Mouse (Mus musculus) frontal cortex, postnatal 14 days (tissue): Measurements from ENCODE around the gene Csrp2.

Experiments used
- DNase-seq, 2 experiments: peaks; one replicate each; pipeline ENCODE4 v3.0.0; 2022; ENCODE audit warnings: low spot score in 2 of 2

Gene Csrp2

DNA sequence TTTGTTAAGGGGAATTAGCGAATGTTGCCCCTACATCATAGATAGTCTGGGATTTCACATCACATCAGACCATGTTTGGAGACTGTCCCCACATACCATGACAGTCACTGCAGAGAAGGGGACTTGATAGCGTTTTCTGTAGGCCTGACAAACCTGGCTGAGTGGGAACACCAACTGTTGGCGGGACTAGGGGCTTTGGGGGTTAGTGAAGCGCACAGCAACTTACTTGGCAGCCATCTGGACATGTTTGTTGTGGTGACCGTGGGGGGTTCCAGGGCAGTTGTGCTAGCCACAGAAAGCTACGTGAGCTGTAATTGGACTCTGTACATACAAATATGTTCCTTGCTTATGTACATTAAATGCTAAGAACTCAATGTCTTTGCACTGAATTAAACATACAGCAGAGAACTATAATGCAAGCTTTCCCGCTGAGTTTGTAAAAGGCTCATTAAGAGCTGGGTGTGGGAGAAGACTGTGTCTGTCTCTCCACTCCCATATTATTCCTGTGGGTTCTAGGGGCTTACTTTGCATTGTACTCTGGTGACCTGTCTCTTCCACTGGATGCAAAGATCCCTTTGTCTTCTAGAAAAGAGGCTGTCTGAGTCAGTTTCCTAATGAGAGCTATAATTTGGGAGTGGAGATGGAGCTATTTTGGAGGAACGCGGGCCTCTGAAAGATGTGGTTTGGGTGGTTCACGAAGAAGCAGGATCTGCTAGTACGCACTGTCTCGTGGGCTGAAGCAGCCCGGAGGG, 11.7 kb downstream of the Csrp2 start:
- no peak for DNase-seq

DNA sequence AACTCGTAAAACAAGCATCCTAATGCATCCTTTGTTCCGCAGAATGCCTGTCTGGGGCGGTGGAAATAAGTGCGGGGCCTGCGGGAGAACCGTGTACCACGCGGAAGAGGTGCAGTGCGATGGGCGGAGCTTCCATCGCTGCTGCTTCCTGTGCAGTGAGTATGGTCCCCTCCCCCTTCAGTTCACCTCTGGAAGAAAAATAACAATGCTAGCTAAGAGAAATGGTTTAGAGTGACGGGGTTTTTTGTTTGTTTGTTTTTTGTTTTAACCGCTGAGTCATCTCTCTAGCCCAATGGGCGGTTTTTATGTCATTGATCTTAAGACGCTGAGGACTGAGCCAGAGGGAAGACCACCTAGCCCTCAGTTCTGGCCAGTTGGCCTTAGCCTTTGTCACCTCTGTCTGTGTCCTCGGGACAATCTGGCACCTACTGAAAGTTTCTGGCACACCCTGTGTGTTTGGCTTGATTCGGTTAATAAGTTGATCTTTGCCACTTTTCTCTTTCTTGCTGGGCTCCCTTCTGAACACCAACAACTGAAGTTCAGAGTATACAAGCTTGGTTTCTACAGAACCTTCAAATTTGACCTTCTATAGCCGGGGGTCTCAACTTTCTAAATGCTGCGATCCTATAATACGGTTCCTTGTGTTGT, 12.4 kb downstream of the Csrp2 start:
- DNase-seq = no peak

DNA sequence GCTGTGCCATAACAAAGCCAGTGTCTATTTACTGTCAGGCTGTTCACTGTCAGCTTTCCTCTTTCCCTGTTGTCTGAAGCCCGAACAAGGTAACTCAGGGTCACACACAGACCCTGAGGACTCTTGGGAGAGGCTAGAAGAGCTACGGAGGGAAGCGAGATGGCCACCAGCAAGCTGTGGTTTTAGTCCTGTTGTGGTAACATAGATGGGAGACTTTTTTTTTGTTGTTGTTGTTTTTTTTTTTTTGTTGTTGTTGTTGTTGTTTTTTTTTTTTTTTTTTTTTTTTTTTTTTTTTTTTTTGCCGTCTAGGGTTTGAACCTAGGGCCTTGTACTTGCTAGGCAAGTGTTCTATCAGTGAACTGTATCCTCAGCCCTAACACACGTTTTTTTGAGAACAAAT, 14.0 kb downstream of the Csrp2 start:
- no peak for DNase-seq

DNA sequence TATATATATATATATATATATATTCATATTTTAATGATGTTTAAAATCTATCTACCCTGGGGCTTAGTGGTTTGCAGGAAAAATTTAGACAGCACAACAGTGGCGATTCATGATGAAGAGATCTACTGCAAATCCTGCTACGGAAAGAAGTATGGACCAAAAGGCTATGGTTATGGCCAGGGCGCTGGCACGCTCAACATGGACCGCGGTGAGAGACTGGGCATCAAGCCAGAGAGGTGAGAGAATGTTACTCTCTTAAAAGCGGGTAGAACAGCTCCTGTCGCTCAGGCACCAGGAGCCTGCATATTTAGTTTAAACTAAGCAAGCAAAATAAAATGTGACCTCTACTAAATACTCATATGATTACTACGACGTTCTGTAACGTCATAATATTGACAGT, 15.5 kb downstream of the Csrp2 start:
- no peak for DNase-seq

DNA sequence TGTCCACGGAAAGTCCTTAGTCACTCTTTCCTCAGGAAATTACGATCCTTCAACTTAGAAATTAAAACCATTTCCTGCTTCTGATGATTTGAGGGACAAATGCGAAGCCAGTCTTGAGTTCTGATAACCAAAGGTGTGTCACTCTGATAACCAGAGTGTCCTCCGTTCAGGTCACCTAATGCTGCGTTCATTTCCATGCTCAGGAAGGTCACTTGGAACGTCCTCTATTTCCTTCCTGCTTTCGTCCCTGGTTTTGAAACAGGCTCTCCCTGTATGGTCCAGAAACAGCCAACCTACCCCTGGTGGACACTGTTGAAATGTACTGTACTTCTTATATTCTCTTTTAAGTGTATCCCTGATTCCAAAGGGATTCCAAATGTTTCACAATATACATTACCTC, 16.1 kb downstream of the Csrp2 start:
- DNase-seq = no peak

DNA sequence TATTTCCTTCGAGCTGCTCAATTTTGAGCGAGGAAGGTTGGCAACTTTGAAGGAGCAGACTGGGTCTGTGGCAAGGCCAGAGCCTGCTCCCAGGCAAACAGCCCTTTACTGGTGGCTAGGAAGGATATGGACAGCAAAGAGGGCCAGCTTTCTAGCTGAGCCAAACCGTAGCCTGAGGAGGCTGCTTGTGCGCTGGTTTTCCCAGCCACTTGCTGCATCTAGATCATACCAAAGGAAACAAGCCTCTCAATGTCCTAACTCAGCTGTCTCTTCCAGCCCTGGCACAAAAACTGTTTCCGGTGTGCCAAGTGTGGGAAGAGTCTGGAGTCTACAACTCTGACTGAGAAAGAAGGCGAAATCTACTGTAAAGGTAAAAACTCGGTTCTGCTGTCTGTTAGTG, 18.8 kb downstream of the Csrp2 start:
- no peak for DNase-seq

- DNase-seq = no peak
Measured at GRCm38 (mm10) chr10:110938841-110939549, 19.4 kb downstream of the Csrp2 start.

DNA sequence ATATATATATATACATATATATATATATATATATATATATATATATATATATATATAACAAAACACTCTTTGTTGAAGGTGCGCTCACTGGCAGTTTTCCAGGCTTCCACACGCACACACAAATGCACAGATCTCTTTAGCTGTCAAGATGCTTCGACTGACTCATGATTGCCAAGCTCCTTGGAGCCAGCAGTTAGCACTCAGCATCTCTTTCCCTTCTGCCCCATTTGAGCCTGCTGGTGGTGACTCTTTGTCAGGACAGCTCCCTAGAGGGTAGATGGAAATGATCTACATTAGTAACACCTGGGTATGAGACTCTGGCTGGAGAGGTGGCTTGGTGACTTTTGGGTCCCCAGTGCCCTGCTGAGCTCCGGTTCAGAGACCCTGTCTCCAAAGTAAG, 20.1 kb downstream of the Csrp2 start:
- no peak for DNase-seq

- no peak for DNase-seq
Measured at GRCm38 (mm10) chr10:110940740-110941398, 21.3 kb downstream of the Csrp2 start.

- no peak for DNase-seq
Measured at GRCm38 (mm10) chr10:110941968-110942367, 22.4 kb downstream of the Csrp2 start.

GRCm38 (mm10) chr10:110942806-110943205, 23.2 kb downstream of the Csrp2 start:
- DNase-seq = no peak

DNA sequence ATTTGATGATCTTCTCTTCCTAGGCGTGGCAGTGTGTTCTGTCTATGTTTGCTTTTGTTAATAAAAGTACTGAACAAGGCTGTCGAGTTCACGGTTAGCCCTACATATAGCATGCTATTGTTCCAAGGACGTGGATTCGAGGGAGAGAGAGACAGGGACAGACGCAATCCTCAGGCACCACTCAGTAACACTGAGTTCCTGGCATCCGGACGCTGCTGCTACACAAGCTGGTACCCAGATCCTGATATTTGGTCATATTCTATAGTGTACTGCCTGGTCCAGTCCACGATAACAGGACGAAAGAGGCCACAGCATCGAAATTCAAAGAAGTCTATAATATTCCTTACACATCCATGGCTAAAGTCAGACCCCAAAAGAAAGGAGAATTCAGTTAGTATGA, 24.6 kb downstream of the Csrp2 start:
- DNase-seq = no peak

- DNase-seq = no peak
Measured at GRCm38 (mm10) chr10:110945966-110946365, 26.4 kb downstream of the Csrp2 start.

GRCm38 (mm10) chr10:110947574-110947973, 28.0 kb downstream of the Csrp2 start:
- no peak for DNase-seq

DNA sequence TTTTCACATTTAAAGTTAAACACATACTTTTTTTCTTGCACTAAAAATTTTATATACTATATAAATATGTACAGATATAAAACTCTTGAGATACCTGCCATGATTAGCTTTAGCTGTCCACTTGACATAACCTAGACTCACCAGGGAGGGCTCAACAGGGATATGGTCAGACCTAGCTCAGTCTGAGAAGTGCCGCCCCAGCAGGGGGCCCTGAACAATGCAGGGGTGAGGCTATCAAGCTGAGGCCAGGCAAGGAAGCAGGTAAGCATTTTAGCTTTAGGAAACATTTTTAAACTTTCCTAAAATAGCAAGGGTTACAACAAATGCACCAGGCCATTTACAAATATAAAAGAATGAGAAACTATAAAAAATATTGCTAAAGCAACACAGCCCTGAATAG, 31.5 kb downstream of the Csrp2 start:
- DNase-seq = no peak

DNA sequence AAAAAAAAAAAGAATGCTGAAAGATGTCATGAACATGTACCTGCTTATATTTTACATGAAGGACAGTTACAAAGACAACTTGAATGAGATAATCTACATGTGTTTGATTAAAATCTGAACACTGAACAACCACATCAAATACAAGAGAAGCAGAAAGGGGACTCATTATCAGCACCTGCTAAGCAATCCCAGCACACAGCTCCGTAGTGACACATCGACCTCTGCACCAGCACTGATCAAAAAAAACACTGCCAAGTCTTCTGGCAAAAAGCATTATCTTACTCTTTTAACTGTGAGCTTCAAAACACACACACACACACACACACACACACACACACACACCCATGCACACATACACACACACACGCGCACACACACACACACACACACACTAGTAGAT, 32.2 kb downstream of the Csrp2 start:
- DNase-seq = no peak

- no peak for DNase-seq
Measured at GRCm38 (mm10) chr10:110952271-110952670, 32.7 kb downstream of the Csrp2 start.

- no peak for DNase-seq
Measured at GRCm38 (mm10) chr10:110952937-110953451, 33.4 kb downstream of the Csrp2 start.

DNA sequence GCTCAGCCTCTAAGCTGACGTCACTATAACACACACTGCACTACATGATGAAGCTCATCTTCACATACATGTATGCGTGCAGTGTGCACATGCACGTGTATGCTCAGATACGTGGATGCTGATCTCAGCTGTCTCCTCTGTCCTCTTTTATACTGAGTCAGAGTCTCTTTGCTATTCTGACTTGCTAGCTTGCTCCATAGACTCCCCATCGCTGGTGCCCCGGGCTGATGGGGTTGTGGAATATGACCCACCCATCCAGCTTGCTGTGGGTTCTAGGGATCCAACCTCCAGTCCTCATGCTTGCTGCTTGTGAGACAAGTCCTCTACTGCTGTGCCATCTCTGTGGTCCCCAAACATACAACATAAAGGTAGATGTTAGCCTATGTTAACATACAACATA, 39.3 kb downstream of the Csrp2 start:
- DNase-seq = no peak

DNA sequence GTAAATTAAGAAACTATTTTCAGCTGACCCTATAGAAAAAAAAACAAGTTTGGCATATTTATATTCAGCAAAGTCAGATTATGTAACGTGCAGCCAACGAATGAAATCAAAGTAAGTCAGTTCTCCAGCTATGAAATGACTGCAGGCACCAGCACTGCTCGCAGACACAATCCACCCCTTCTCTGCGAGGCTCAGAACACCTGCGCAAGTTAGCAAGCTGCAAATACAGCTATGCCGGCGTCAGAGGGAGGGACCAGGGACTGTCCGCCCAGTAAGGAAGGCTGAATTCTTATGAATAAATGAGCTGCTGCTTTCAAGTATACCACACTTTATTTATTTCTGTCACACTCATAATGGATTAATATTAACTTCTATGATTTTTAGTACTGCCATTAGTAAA, 40.2 kb downstream of the Csrp2 start:
- no peak for DNase-seq

GRCm38 (mm10) chr10:110960841-110961240, 41.3 kb downstream of the Csrp2 start:
- no peak for DNase-seq

DNA sequence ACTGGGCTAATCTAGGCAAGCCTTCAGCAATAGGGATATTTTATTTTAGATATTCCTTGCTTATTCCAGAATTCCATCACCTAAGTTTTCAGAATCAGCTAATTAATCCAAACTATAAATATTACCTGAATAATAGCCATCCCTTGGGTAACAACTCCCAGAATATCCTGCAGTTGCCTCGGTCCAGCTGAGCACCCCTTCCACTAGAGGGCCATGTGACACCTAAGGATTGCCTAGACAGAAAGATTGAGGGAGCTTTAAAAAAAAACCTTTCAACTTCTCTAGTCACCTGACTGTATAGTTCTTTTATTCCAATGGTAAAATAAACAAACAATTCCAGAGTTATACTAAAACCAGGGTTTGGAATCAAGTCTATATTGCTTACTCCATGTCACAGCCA, 42.6 kb downstream of the Csrp2 start:
- no peak for DNase-seq
